Mouse (Mus musculus) testis, postnatal 10 days (tissue): ENCODE results near the gene Cbx3.

Source experiments
- DNase-seq: peaks from one replicate; pipeline ENCODE4 v3.0.0; 2021; ENCODE audit warnings: low spot score

Cbx3 gene

GRCm38 (mm10) chr6:51524321-51524931 lies 54.3 kb downstream of the Cbx3 start:
- DNase-seq, result peak; percentile 51

GRCm38 (mm10) chr6:51525001-51525400 lies 54.8 kb downstream of the Cbx3 start:
- no peak for DNase-seq

GRCm38 (mm10) chr6:51529457-51529856 lies 59.3 kb downstream of the Cbx3 start:
- DNase-seq, result no peak
